Mouse (Mus musculus) kidney, postnatal 10 days (tissue): ENCODE results near the gene Ldlrad3.

Source experiments
- DNase-seq: peaks from one replicate; pipeline ENCODE4 v3.0.0; 2021; ENCODE audit warnings: mixed read lengths

The Ldlrad3 gene

GRCm38 (mm10) chr2:102185951-102186561 is at the start of gene Ldlrad3:
Ldlrad3 (minus strand) TSS chr2:102186385.
- DNase-seq = peak; percentile 97

DNA sequence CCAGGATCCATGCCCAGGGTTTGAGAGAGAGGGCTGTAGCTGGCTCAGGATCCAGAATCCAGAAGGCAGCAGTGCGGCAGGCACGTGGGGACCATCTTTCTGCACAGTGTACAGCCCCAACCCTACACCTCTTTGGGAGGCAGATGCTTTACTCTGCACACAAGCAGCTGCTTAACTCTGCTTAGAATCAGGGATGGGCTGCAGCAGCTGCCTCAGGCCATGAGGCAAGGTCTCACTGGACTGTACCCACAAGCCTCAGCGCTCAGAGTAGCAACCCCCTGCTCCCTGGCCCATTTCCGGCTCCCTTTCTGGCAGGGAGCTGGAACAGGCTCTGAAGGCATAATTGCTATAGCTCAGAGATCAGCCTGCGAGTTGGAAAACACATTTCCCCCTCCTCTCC is 45.3 kb upstream of the Ldlrad3 start:
- DNase-seq = peak; percentile 57

GRCm38 (mm10) chr2:102229126-102229525 is 42.9 kb upstream of the Ldlrad3 start:
- no peak for DNase-seq

DNA sequence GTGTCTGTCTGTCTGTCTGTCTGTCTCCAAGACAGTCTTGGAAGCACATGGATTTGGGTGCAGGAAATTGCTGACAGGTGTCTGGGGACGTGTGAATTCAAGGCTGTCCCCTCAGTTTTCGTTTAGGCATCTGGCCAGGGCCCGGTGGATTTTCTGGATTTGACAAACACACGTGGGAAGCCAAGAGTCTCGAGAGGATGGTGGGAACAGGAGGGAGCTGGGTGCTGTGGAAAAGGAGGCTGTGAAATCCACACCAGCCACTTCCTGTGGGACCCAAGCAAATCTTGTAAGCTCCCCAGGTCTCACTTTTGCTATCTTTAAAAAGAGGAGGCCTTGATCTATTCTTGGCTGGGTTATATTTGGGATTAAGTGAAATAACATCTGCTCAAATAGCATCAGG is 42.1 kb upstream of the Ldlrad3 start:
- no peak for DNase-seq

GRCm38 (mm10) chr2:102227839-102228238 is 41.7 kb upstream of the Ldlrad3 start:
- no peak for DNase-seq

GRCm38 (mm10) chr2:102226274-102226673 is 40.1 kb upstream of the Ldlrad3 start:
- no peak for DNase-seq

- no peak for DNase-seq
Measured at GRCm38 (mm10) chr2:102223355-102224128, 37.4 kb upstream of the Ldlrad3 start.

- no peak for DNase-seq
Measured at GRCm38 (mm10) chr2:102222749-102223148, 36.6 kb upstream of the Ldlrad3 start.

- no peak for DNase-seq
Measured at GRCm38 (mm10) chr2:102216817-102217216, 30.6 kb upstream of the Ldlrad3 start.

DNA sequence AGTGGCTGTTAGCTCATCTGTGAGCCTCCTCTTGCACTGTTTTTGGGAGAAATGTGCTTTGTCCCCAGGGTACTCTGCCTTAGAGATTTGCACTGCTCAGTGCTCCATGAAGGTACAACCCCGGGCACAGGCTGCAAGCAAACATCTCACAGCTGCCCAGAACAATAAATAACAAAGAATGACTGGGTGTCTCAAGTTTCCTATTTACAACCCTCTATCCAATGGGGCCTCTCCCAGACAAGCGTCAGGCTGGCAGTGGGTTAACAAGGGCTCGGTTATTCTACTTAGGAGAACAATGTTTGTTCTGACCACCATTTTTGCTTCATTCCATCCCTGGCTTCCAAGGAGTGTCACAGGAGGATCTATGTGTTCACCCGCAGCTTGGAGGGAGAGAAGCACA is 25.9 kb upstream of the Ldlrad3 start:
- DNase-seq = no peak

DNA sequence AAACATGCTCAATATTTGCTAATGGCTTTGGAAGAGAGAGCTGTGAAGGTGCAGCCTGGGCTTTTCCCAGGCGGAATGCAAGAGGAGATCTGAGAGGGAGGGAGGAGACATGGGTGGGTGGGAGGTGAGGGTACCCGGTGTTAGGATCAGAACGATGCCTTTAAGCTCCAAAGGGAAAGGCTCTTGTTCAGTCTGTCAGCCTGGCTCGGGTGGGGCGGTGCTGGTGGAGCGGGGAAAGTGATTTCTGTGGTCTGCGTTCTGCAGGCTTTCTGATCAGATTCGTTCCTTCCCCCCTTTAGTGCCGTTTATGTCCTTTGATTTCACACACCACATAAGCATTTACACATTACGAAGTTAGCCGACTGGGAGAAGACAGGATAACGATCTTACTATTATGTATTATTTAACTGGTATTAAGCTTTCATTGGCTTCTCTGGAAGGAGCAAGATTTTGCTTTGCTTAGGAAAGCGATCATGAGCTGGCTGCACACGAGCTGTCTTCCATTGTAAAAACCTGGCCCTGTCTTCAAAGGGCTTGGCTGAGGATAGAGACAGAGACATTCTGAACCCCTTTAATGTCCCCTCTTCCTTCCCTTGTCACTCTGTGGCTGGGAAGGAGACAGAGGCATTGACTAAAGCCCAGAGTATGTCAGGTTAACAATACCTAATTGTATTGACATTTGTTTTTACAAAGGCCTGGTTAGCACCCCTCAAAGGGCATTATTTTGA is 19.7 kb upstream of the Ldlrad3 start:
- DNase-seq = no peak

DNA sequence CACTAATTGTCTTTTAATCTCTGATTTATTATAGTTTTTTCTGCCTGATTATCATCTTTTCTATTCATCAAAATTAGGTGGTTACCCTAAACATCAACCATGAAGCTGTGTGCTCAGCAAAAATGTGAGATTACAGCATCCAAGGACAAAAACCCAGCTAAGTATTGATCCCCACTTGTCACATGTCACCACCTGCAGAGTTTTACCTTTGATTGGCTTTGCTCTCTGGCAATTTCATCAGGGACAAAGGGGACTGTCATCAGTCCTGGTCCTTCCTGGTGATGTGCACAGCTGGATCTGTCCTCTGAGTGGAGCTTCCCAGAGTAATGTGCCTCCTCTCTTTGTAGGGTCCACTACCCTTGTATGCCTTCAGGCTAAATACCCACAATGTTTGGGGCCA is 17.3 kb upstream of the Ldlrad3 start:
- DNase-seq = no peak

DNA sequence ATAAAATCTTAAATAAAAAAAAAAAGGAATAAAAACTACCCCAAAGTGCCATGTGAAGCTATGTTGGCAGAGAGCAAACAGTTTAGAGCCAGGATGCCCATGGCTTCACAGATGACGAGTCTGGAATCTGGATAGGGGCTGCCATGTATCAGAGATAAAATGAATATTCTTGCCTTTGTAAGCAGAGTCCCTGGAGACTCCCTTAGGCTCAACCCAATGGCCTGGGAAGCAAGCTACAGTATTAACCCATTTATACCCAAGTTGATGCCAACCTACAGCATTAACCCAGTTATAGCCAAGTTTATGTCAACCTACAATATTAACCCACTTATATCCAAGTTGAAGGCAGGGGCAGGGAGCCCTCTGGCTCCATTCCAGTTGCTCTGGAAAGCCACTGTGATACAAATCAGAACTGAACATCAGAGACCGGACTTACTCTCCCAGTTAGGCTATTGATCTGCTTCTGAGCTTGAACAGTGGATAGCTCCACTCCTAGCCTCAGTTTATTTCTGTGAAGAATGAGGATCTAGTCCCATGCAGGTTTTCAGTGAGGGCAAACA is 16.1 kb upstream of the Ldlrad3 start:
- no peak for DNase-seq

DNA sequence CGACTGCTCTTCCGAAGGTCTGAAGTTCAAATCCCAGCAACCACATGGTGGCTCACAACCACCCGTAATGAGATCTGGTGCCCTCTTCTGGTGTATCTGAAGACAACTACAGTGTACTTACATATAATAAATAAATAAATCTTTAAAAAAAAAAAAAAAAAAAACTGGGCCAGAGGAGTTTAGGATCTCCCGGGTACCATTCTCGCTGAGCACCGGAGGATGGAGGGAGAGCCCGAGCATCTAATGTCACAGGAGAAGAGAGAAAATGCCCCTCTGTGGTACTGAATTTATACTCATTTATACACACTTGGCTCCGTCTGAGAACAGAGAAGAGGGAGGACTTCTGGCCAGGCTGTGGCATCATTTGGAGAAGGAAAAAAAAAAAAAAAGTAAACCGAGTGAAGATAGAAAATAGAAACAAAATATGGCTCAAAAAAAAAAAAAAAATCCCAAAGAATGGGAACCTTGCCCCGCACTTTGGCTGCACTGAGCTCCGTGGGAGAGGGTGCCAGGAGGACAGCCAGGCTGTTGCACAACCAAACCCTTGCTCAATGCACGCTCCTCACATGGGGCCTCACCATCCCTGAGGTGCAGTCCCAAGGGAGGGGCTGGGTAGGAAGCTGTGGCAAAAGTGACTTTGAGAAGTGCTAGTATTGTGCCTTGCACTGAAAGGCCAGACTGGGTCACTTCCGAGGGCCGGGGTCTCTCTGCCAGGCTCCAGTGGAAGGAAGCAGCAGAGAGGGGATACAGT is 15.2 kb upstream of the Ldlrad3 start:
- peak; percentile 47 for DNase-seq

- peak; percentile 58 for DNase-seq
Measured at GRCm38 (mm10) chr2:102197332-102197731, 11.1 kb upstream of the Ldlrad3 start.

DNA sequence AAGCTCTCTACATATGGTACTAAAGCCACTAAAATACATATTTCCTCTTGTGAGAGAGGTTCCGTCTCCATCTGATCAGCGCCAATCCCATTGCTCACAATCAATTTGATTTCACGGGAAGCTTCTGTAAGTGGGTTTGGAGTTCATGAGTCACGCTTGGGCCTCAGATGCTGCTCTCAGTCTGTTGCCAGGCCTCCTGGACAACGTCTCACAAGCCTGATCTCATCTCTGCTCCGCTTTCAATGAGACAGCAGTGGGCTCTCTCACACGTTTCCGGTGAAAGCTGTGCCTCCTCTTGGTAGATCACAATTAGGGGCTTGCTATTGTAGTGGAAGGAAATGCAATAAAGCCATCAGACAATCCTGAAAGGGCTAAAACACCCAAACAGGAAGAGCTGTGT is 10.5 kb upstream of the Ldlrad3 start:
- peak; percentile 33 for DNase-seq

- no peak for DNase-seq
Measured at GRCm38 (mm10) chr2:102195494-102195893, 9.3 kb upstream of the Ldlrad3 start.

- DNase-seq = no peak
Measured at GRCm38 (mm10) chr2:102194247-102194646, 8.1 kb upstream of the Ldlrad3 start.

- DNase-seq = no peak
Measured at GRCm38 (mm10) chr2:102192943-102193820, 7.0 kb upstream of the Ldlrad3 start.

- DNase-seq = no peak
Measured at GRCm38 (mm10) chr2:102191736-102192135, 5.6 kb upstream of the Ldlrad3 start.

DNA sequence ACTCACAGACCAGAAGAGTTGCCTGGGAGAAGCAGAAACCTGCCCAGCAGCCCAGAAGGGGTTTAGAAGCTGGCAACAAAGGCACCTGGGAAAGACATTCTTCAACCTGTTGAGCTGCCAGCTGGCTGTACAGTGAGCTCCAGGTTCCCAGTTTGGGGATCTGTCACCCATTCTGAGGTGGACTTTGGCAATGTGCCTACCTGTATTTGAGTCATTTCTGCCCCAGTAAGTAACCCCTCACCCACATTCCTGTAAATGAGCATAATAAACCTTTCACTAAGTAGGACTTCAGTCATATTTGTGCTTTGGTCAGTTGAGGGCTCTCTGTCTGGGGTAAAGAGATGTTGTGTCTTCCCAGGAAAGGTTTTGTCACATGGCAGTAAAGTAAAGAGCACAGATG is 4.8 kb upstream of the Ldlrad3 start:
- DNase-seq = peak; percentile 27
